Mouse (Mus musculus) gastrocnemius, adult 18-20 months (tissue): Measurements from ENCODE around the gene Hck. TPM values are rescaled to one million over a fixed set of nuclear protein-coding genes. Genes with fewer than 3 reads are reported as not detected.

ENCODE experiments used
- DNase-seq: peaks from one replicate; pipeline ENCODE4 v3.0.0; 2021; ENCODE audit warnings: low spot score
- total RNA-seq, 2 experiments: library from RNA; stranded (reverse); gene quantifications; 2 replicates each; pipeline ENCODE4 v1.2.3; 2021

Gene Hck
- total RNA-seq, 2 experiments from 2014 or later: 0.18 to 0.28 TPM

DNA sequence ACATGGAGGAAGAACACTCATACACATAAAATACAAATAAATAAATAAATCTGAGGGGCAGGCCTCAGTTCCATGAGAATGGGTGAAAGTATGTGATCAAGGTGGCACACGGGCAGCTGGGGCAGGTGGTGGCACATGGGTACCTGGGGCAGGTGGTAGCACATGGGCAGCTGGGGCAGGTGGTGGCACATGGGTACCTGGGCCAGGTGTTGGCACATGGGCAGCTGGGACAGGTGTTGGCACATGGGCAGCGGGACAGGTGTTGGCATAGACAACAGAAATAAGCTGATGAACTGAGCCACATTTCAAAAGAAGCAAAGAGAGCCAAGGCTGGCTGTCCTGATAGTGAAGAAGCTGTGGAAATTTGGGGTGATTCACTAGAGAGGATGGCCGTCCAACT, 41.5 kb downstream of the Hck start:
- DNase-seq: no peak

DNA sequence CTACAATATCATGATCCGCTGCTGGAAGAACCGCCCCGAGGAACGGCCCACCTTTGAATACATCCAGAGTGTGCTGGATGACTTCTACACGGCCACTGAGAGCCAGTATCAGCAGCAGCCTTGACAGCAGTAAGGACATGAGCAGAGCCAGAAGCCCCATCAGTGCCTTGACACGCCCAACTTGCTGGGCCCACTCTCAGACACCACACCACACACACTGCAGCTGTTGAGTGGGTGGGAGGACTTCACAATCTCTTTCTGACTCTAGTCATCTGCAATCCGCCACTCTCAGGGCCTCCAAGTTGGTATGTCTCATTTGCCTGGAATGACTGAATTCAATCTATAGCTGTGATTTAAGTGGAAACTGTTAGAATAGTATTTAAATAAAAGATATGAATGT, 42.8 kb downstream of the Hck start:
- no peak for DNase-seq

DNA sequence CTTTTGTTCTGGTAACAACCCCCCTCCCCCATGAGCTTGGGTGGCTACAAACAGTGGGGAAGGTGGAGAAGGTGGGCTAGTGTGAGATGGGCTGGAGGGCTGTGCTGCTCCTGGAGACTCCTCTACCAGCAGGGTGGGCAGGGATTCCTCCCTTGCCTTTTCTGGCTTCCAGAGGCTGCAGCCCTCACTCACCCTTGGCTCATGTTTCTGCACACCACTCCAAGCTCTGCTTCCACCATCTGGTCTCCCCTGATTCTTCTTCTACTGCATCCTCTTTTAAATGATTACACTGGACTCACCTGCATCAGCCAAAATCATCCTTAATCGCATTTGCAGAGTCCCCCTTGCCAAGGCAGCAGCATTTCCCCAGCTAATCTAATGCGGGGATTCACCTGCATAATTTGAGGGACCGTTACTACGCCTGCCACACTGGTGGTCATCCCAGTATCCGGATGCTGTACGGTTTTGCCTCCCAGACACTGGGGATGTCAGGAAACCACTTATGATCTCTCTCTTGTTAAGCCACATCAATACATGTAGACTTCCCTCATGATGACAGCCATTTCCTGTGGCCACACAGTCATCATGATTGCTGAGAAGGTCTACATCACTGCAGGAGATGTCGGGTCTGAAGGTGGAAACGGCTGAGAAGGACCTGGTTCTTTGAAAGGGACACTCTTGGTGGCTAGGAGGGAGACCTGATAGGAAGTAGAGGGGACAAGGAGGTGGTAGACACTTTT, 43.8 kb downstream of the Hck start:
- DNase-seq: no peak

DNA sequence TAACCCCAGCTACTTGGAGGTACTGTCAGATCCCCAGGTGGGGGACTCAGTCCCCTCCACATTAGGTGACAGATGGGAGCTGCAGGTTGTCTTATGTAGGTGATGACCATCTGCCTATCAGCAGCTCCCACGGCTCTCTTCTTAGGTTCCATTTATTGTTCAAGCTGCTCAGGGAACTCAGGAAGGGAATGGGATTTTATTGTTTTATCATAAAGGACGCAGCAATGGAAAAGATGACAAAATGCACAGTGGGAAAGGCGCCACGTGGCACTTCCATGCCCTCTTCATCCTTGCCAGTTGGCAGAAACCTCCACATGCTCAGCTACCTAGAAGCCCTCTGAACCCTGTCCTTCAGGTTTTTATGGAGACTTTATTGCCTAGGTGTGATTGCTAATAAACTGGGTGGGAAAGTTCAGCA, 44.8 kb downstream of the Hck start:
- DNase-seq: no peak

DNA sequence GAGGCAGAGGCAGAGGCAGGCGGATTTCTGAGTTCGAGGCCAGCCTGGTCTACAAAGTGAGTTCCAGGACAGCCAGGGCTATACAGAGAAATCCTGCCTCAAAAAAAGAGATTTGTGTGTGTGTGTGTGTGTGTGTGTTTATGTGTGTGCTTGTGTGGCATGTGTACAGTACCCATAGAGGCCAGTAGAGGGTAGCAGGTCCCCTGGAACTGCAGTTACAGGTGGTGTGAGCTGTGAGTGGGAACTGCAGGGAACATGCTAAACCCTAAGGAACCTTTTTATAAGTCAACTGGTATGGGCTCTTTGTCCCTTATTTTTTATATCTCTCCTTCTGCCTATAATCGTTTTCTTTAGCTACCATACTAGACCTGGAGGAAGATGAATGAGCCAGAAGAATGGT, 49.0 kb downstream of the Hck start:
- no peak for DNase-seq

DNA sequence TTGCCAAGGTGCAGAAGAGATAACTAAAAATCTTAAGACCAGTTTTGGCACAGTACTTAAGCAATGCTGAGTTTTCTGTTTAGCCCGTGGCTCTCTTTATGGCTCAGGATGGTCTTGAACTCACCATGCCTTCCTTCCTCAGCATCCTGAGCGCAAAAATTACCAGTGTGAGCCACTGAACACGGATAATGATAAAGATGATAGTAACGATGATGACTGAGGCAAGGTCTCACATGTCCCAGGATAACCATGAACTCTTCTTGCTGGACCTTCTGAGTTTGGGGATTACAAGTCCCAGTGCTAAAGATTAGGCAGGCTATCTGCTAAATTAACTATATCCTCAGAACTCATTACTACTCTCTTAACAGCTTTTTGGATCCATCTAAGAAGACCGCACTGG, 51.9 kb downstream of the Hck start:
- DNase-seq: no peak

DNA sequence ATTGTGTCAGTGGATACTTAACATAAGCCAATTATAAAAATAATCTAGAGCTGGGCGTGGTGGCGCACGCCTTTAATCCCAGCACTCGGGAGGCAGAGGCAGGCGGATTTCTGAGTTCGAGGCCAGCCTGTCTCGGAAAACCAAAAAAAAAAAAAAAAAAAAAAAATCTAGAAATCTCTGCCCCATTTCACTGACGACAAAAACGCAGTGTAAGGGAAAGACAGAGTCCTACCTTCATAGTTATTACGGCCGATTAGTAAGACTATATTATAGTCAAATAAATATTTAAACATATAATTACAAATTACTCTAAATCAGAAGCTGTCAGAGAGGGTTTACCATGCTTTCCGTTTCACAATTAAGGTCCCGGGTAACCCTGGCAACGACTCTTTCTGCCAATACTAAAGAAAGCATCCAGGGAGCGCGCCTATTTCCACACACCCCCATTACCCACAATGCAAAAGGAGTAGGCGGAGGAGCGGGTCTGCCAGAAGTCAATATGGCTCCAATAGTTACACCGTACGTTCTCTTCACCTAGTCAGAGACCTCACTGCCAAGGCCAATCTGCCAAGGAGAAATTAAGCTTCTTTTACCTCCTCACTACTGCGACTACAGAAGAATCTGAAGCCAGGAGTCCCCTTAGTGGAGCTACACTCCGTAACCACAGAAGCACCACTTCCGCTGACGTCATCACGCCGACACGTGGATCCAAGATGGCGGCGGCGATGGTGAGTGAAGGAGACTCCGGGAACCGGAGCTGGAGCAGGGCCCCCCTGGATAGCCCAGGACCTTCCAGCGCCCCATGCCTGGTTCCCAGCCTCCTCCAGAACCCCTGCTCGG, 52.8 kb downstream of the Hck start, which contains the start of gene Tm9sf4:
TSS of gene Tm9sf4 (plus strand) at position 460 of the 840 bp plus-strand sequence.
- DNase-seq: peak; percentile 90

DNA sequence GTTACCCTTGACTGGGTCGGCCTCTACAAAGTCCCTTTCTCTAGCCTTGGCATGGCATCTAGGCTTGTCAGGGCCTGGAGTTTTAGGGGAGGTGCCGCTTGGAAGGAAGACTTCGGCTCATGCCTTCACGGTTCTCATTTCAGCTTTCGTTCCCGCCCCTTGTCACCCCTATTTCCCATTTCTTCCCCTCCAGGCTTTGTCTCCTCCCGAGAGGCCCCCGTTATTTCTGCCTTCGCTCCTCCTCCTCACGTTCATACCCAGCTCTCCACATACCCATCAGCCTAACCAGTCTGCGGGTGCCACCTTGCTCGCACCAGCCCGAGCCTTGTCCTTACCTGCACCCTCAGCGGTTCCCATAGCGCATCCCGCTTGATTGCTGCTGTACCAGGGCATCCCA, 53.4 kb downstream of the Hck start:
- DNase-seq: no peak

DNA sequence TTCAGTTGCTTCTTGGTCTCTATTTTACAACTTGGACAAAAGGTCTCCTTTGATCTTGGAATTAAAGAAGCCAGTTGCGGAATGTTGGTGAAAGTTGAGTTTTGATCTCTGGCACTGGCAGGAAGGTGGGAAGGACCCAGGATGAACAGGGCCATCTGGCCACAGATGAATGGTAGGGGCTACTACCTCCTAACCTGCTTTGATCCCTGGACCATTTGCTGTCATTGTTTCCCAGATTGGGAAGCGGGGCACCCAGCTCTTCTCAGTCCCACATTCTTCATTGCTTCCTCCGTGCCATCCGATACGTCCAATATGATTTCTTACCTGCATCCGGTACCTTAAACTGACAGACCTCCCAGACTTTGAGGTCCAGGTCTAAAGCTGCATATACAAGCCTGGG, 58.9 kb downstream of the Hck start:
- DNase-seq: no peak

DNA sequence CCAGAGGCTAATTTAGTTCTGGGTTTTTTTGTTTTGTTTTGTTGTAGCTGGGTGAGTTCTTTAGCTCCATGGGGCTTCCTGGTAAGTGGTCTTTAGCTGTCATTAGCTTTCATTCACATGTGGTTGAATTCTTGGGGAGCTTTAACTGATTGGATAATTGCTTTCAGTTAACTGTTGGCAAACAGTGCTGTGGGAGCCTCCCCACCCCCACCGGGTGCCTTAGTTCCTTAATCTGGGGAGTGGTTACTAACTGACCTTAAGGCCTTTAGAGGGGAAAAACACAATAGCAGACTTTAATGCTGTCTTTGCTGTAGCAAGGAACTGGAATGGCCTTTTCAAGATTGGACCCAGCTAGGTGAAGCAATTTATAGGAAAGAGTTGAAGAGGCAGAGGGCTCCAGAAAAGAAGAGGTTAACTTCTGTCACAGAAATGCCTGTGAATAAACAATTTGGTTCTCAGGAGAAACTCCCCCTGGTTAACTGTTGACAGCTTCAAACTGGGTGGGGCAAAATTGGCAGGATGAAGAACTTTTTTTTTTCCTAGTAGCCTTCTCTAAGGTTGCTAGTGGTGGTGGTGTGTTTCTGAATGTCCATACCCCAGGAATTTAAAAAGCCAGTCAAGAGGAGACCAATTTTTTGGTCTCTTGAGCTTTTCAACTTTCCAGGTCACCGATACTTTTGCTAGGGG, 60.0 kb downstream of the Hck start:
- DNase-seq: no peak

DNA sequence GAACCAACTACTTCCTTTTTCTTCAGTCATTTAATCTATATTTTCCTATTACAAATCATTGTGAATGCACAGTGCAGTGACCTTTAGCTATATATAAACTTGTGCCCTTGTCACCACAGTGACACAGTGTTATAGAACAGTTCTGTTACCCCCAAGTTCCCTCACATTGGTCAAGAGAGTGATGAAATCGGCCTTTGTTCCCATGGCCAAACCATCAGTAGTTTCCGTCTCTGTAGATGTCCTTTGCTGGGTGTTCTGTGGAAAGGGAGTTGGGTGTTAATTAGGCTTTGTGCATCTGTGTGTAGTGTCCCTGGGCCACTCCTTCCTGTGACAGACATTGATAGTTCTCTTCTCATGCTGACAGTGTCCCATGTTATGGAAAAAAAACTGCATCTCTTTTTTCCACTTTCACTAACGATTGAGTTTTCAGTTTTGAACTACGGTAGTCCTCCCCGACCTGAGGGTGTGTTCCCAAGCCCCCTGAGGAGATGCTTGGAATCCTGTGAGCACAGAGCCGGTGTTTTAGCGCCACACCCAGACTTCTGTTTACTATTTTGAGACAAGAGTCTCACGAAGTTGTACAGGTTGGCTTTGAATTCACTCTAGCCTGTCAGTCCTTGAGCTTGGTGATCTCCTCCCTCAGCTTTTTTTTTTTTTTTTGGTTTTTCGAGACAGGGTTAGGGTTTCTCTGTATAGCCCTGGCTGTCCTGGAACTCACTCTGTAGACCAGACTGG, 62.4 kb downstream of the Hck start:
- no peak for DNase-seq

DNA sequence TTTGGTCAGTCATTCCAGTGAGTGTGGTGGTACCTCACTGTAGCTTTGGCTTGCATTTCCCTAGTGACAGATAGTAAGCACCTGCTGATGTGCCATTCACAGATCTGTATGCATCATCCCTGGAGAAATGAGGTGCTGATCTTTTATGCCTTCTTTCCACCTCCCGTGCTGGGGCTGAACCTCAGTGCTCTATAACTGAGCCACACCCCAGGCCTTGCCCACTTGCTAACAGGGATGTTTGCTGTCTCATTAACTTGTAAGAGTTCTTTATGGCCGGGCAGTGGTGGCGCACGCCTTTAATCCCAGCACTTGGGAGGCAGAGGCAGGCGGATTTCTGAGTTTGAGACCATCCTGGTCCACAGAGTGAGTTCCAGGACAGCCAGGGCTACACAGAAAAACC, 63.7 kb downstream of the Hck start:
- no peak for DNase-seq

DNA sequence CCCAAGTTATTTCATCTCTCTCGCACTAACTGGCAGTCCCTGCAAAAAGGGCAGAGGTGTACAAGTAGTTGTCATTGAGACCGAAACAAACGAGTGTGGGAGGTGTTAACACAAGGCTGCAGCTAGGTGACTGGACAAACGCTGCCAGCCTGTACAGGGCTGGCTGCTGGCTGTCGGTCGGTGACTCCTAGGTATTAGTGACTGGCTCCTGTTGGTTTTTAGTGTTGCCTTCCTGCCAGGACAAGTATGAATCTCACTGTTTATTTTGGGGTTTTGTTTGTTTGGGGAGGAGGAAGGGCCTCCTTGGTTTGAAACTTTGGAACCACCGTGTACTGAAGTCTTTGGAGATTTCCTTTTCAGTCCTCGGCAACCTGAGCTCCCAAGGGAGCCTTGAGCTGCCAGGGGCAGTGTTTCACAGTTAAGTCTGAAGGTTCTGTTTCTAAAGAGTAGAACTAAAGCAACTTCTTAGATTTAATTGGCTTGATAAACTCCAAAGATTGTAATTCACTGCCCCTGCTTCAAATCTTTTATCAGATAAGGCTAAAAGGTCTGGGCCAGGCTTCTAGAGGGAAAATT, 67.8 kb downstream of the Hck start:
- no peak for DNase-seq

DNA sequence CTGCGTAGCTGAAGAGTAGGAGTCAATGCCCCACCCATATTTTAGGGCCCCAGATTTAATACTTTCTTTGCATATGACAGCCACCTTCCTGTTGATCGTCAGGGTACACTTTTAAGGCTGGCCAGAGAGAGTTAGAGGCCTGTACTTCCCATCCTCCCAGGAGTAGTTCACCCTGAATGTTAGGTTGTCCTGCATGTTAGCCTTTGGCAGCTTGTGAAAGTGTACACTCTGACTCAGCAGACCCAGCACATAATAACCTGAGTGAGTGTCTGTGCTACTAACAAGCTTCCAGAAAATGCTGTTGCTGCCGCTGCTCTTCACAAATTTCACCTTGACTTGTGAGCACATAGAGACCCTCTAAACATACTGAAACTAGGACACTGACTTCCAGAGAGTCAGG, 68.9 kb downstream of the Hck start:
- no peak for DNase-seq

DNA sequence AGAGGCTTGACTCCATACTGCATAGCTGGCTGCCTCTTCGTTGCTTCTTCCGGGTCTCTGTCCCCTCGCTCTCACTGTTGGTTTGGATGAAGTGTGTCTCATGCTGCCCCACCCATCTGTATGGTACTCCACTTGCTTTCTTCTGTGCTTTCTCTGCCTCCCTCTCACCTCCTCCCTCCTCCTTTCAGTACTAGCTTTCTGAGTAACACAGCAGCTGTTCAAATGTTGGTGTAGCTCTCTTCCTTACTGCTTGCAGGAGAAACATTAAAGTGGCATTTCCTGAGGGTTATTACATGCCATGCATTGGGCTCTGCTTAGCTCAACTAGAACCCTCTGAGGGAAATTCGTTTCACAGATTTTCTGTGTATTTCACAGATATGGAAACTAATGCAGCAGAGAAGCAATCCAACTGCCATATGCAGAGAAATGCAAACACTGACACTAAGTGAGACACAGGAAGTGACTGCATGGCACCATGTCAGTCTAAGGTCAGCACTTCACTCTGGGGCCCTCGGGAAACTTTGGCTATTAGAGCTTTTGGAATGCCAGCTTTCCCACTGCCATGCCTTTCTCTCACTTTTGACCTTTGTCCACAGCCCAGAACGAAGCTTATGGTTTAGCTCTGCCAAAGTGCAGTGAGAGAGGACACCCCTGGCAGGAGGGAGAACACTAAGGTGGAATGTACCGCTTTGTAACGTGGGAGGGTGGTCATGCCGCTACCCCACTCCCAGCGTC, 71.0 kb downstream of the Hck start:
- DNase-seq: no peak

DNA sequence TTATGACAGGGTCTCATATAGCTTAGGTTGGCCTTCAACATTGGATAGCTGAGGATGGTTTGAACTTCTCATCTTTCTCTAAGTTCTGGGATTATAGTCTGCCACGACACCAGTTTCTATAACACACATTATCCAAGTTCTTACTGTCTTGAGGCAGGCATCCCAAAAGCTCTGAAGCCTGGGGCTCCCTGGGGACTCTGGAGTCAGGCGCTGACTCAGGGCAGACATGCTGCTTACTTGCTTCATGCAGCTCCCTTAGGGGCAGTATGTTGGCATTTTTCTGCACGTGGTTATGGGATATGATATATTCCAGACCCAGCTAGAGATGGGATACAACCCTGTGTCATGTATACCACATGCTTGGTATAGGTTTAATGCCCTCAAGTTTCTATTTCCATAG, 71.7 kb downstream of the Hck start:
- DNase-seq: no peak

DNA sequence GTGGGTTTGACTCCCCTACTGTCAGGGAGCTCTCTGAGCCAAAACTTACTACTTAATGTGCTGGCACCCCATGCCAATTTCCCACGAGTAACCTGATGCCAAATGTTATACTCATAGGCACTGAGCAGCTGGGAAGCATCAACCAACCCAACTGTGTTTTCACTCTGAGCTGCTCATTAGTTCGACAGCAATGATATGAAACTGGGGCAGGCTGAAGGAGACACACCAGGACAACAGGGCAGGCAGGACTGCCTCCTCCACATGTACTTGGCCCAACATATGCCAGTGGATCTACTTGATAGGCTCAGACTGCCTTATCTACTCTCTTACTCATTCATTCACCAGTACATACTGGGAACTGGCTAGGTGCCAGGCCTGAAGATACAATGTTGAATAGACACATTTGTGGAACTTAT, 77.9 kb downstream of the Hck start:
- no peak for DNase-seq

DNA sequence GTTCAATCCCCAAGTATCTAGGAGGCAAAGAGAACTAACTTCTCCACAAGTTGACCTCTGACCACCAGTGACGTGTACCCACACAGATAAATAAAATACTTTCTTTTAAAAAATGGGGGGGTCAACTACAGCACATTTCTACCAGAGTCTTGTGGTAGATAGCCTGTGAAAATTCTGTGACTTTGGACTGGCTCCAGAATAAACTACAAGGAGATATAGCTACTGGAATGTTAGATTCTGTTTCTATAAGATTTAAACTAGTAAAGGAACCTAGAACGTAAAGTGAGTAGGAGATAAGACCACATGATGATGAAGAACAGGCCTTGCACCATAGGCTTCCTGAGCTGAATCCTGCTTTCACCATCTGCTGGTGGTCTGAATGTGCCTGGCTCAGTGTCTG, 79.6 kb downstream of the Hck start:
- no peak for DNase-seq

DNA sequence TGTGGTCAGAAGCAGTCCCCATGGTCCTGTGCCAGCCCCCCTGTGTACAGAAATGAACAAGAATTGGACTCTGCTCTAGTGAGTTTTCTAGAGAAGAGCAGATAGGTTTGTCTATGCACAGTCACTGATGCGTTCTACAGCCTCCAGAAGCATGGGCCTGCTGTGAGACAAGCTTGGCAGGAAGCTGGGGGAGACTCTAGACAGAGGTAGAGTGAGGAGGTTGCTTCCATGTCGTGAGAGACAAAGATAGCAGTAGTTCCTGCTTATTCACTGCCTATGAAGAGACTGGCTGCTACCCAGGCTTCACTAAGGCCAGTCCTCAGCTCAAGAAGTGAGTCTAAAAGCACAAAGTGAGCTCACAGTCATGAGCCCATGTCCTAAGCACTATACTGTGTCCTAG, 83.0 kb downstream of the Hck start:
- DNase-seq: no peak

DNA sequence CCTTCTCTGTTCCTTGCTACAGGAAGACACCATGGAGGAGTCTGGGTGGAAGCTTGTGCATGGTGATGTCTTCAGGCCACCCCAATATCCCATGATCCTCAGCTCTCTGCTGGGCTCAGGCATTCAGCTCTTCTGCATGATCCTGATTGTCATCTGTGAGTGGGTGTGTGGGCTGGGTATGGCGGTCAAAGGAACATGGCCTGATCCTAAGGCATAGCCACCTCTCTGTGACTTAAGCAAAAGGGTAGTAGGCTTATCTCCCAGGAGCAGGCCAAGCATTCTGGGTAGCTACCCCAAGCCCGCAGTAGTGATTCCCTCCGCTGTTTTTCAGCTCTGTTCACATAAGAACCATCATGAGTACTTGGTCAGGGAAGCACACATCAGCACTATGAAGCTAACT, 86.0 kb downstream of the Hck start:
- no peak for DNase-seq

DNA sequence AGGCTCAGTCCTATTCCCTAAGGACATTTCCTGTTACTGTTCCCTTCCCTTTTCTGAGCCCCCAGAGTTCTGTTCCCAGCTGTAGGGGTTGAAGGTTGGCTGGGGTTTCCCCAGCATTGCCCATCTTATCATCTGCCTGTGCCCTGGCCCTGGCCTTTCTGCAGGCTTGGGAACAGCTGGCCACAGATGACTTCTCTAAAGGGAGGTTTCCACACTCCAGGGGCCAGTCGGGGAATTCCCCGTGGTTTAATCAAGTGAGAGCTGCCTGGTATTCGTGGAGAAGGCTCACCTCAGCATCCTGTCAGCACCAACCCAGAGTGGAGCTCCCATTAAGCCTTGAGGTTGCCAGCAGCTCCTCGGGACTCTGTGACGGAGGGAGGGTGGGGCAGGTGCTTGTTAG, 90.2 kb downstream of the Hck start:
- DNase-seq: no peak
